Mouse (Mus musculus) heart, embryonic 14.5 days (tissue): ENCODE data around the gene Samd15. TPM values are rescaled to one million over a fixed set of nuclear protein-coding genes. Genes with fewer than 3 reads are reported as not detected.
"Not testable (repeated sequence)": the region's sequence is repeated elsewhere in the genome, so short reads cannot be mapped to it uniquely, and the experiment has no call there.

Experiments used
- ATAC-seq: fragments of 200-750 bp; cut with Nextera tagmentation; 2 replicates; pipeline ENCODE4 v1.8.0; 2017; ENCODE audit warnings: low read depth, moderate TSS enrichment; ENCODE audit not compliant: insufficient number of reproducible peaks, insufficient read depth, low FRiP score
- H3K27ac ChIP-seq, 2 experiments: fragments of 200-500 bp in 1 of 2; fragments of 300-500 bp in 1 of 2; sonication (generic) in 1 of 2; replicated peaks in 1 of 2; 2 replicates each; pipeline ENCODE4 v1.5.1; 2012 to 2014; ENCODE audit warnings: low read depth in 2 of 2, low read length in 2 of 2, control low read depth in 1 of 2, mild to moderate bottlenecking in 1 of 2, mixed read lengths in 1 of 2; ENCODE audit not compliant: control insufficient read depth in 1 of 2, insufficient read depth in 1 of 2
- H3K27me3 ChIP-seq: fragments of 300-500 bp; sonication (generic); 2 replicates; pipeline ENCODE4 v1.6.1; 2014; ENCODE audit warnings: mild to moderate bottlenecking, low read length, control low read depth; ENCODE audit not compliant: control insufficient read depth, insufficient read depth
- H3K36me3 ChIP-seq: fragments of 300-500 bp; sonication (generic); 2 replicates; pipeline ENCODE4 v1.6.1; 2014; ENCODE audit warnings: mild to moderate bottlenecking, control low read depth, low read length, mixed read lengths; ENCODE audit not compliant: control insufficient read depth, insufficient read depth
- H3K4me1 ChIP-seq, 2 experiments: fragments of 200-500 bp in 1 of 2; fragments of 300-500 bp in 1 of 2; sonication (generic) in 1 of 2; 2 replicates each; pipeline ENCODE4 v1.6.1; 2012 to 2014; ENCODE audit warnings: low read length in 2 of 2, control low read depth in 1 of 2, mixed read lengths in 1 of 2; ENCODE audit not compliant: control insufficient read depth in 2 of 2, insufficient read depth in 2 of 2
- H3K4me2 ChIP-seq: fragments of 300-500 bp; sonication (generic); 2 replicates; pipeline ENCODE4 v1.6.1; 2014; ENCODE audit warnings: mild to moderate bottlenecking, low read length
- H3K4me3 ChIP-seq, 2 experiments: fragments of 200-500 bp in 1 of 2; fragments of 300-500 bp in 1 of 2; sonication (generic) in 1 of 2; 2 replicates each; pipeline ENCODE4 v1.5.1; 2012 to 2014; ENCODE audit warnings: low read length in 2 of 2, mild to moderate bottlenecking in 2 of 2, control low read depth in 1 of 2, low read depth in 1 of 2, moderate library complexity in 1 of 2; ENCODE audit not compliant: control insufficient read depth in 1 of 2, insufficient read depth in 1 of 2
- H3K9ac ChIP-seq: fragments of 300-500 bp; sonication (generic); 2 replicates; pipeline ENCODE4 v1.6.1; 2014; ENCODE audit warnings: mild to moderate bottlenecking, low read length
- H3K9me3 ChIP-seq: fragments of 300-500 bp; sonication (generic); 2 replicates; pipeline ENCODE4 v1.6.1; 2016; ENCODE audit warnings: low read length, control low read depth; ENCODE audit not compliant: control insufficient read depth
- WGBS: fragments of 180-500 bp; shearing (Covaris S2); extraction: QIAGEN DNeasy Blood & Tissue Kit; methylation state at CpG from one replicate; pipeline ENCODE4 v1.1.7; 2014; 5-methylcytosine and 5-hydroxymethylcytosine counted together
- polyA plus RNA-seq: library from polyadenylated mRNA; unstranded; fragments of >200 nt; fragmentation: Nextera tagmentation; extraction: Ambion mirVana; gene quantifications from 2 replicates; pipeline ENCODE4 v1.2.1, GENCODE M21; 2014

Samd15 gene
- polyA plus RNA-seq, 1 experiment from 2014 or later = 0.89 TPM

- H3K9me3 ChIP-seq = no peaks in the 10 kb centered on the region
- no peak for ATAC-seq
- no peak overlapping the region for H3K4me2 ChIP-seq
- no peaks in the 10 kb centered on the region for H3K4me1 ChIP-seq
- WGBS = 95% methylated on average over 4 of the region's 4 CpGs
- no peaks in the 10 kb centered on the region for H3K27me3 ChIP-seq
- no peaks in the 10 kb centered on the region for H3K36me3 ChIP-seq
- H3K9ac ChIP-seq = no peak overlapping the region
- no peak overlapping the region for H3K27ac ChIP-seq
- no peak overlapping the region for H3K4me3 ChIP-seq
These were observed 21.9 kb upstream of the Samd15 start for GRCm38 (mm10) chr12:87177631-87178030.

GRCm38 (mm10) chr12:87193008-87193407, 6.5 kb upstream of the Samd15 start:
- Histone ChIP-seq H3K27ac (no peak overlapping the region), H3K4me3 (no peak overlapping the region), H3K27me3 (no peaks in the 10 kb centered on the region), H3K9ac (no peak overlapping the region), H3K4me2 (no peak overlapping the region), H3K4me1 (no peaks in the 10 kb centered on the region), H3K36me3 (no peaks in the 10 kb centered on the region), H3K9me3 (no peaks in the 10 kb centered on the region)
- no peak for ATAC-seq
- 82% methylated on average over 3 of the region's 3 CpGs for WGBS

- no peak overlapping the region for H3K4me3 ChIP-seq
- 72% methylated on average over 1 of the region's 1 CpGs for WGBS
- H3K36me3 ChIP-seq = no peaks in the 10 kb centered on the region
- no peaks in the 10 kb centered on the region for H3K27me3 ChIP-seq
- no peak for ATAC-seq
- no peak overlapping the region for H3K4me2 ChIP-seq
- no peak overlapping the region for H3K9ac ChIP-seq
- H3K27ac ChIP-seq = no peak overlapping the region
- H3K9me3 ChIP-seq = no peaks in the 10 kb centered on the region
- peaks cover 0 to 7% of the 10 kb centered on the region in 2 experiments; a peak in 3 of 4 replicates for H3K4me1 ChIP-seq
These were observed 4.5 kb upstream of the Samd15 start for GRCm38 (mm10) chr12:87195069-87195468.

- Histone ChIP-seq H3K27ac (no peak overlapping the region), H3K9me3 (no peaks in the 10 kb centered on the region), H3K27me3 (no peaks in the 10 kb centered on the region), H3K36me3 (no peaks in the 10 kb centered on the region), H3K9ac (no peak overlapping the region), H3K4me2 (no peak overlapping the region), H3K4me3 (no peak overlapping the region), H3K4me1 (peaks cover 0 to 7% of the 10 kb centered on the region in 2 experiments; a peak in 3 of 4 replicates)
- no peak for ATAC-seq
These were observed 3.2 kb upstream of the Samd15 start for GRCm38 (mm10) chr12:87196310-87196709.

- H3K9ac ChIP-seq = peak overlapping the region; percentile 83; the same call in 1 of the 2 replicates
These were observed 731 bp upstream of the Samd15 start for GRCm38 (mm10) chr12:87198792-87199191.

GRCm38 (mm10) chr12:87199973-87200586, 557 bp downstream of the Samd15 start, which contains the start of gene Tmed8:
Tmed8 (minus strand) TSS chr12:87200454.
- H3K36me3 ChIP-seq = no peaks in the 10 kb centered on the region
- peak within 1 kb of the TSS; percentile 64 for H3K4me2 ChIP-seq
- no peak within 1 kb of the TSS for H3K27ac ChIP-seq
- peaks cover 0 to 7% of the 10 kb centered on the region in 2 experiments; a peak in 3 of 4 replicates for H3K4me1 ChIP-seq
- H3K9ac ChIP-seq = peak within 1 kb of the TSS; percentile 83
- peak; percentile 85 for ATAC-seq
- H3K4me3 ChIP-seq = peak within 1 kb of the TSS; percentile 67 to 80
- no peaks in the 10 kb centered on the region for H3K27me3 ChIP-seq
- H3K9me3 ChIP-seq = no peaks in the 10 kb centered on the region
- WGBS = under 1% methylated on average over 46 of the region's 70 CpGs

More at GRCm38 (mm10) chr12:87198792-87199191, 731 bp upstream of the Samd15 start:
- Histone ChIP-seq H3K4me2 (peak overlapping the region; percentile 64), H3K36me3 (no peaks in the 10 kb centered on the region), H3K4me1 (peaks cover 0 to 7% of the 10 kb centered on the region in 2 experiments; a peak in 3 of 4 replicates), H3K9me3 (no peaks in the 10 kb centered on the region), H3K27me3 (no peaks in the 10 kb centered on the region), H3K4me3 (peak overlapping the region in 1 of 2 experiments; percentile 67; a peak in 1 of 4 replicates), H3K27ac (no peak overlapping the region)
- 60% methylated on average over 6 of the region's 6 CpGs for WGBS
- ATAC-seq = no peak

GRCm38 (mm10) chr12:87201694-87202093, 2.2 kb downstream of the Samd15 start:
- no peak overlapping the region for H3K4me2 ChIP-seq
- H3K9ac ChIP-seq = no peak overlapping the region
- WGBS = 62% methylated on average over 5 of the region's 5 CpGs
- H3K27me3 ChIP-seq = no peaks in the 10 kb centered on the region
- ATAC-seq = no peak
- no peaks in the 10 kb centered on the region for H3K9me3 ChIP-seq
- H3K4me1 ChIP-seq = peaks cover 0 to 7% of the 10 kb centered on the region in 2 experiments; a peak in 3 of 4 replicates
- no peak overlapping the region for H3K4me3 ChIP-seq
- H3K36me3 ChIP-seq = no peaks in the 10 kb centered on the region
- no peak overlapping the region for H3K27ac ChIP-seq

- not testable (repeated sequence) for H3K36me3 ChIP-seq, H3K9me3 ChIP-seq, H3K27ac ChIP-seq, H3K4me2 ChIP-seq, H3K9ac ChIP-seq, H3K4me1 ChIP-seq, H3K4me3 ChIP-seq, ATAC-seq, H3K27me3 ChIP-seq
- 82% methylated on average over 5 of the region's 5 CpGs for WGBS
These were observed 6.3 kb downstream of the Samd15 start for GRCm38 (mm10) chr12:87205789-87206188.
